Mouse (Mus musculus) cerebellum, adult 2 months (tissue): ENCODE data around the gene Cdr2l.

Experiments
- CTCF ChIP-seq: fragments of 200-500 bp; IDR thresholded peaks from 2 replicates; pipeline ENCODE4 v1.5.1; 2011; ENCODE audit warnings: low read depth, mild to moderate bottlenecking, control low read depth, low read length, moderate library complexity, borderline replicate concordance; ENCODE audit not compliant: insufficient read depth
- POLR2A ChIP-seq: fragments of 200-500 bp; IDR thresholded peaks from 2 replicates; pipeline ENCODE4 v1.6.1; 2011; ENCODE audit warnings: low read length, control low read depth, borderline replicate concordance; ENCODE audit not compliant: insufficient read depth

DNA sequence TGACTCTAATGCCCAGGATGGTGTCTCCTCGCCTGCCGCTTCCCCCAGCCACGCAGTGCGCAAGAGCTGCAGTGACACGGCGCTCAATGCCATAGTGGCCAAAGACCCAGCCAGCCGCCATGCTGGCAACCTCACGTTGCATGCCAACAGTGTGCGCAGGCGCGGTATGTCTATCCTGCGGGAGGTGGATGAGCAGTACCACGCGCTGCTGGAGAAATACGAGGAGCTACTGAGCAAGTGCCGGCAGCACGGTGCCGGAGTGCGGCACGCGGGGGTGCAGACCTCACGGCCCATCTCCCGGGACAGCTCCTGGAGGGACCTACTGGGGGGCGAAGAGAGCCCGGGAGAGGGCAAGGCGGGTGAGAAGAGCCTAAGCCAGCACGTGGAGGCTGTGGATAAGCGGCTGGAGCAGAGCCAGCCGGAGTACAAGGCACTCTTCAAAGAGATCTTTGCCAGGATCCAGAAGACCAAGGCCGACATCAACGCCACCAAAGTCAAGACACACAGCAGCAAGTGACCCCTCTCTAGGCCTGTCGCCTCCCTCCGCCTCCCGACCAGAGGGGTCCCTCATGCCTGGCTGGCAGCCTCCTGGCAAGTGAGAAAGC is 12.1 kb downstream of the Cdr2l start:
- TF ChIP-seq POLR2A (peak; percentile 38; the same call in 1 of the 2 replicates), CTCF (no peak)
